Mouse (Mus musculus) olfactory bulb, adult 2 months (tissue): ENCODE results near the gene Sema3e.

Source experiments
- CTCF ChIP-seq: fragments of 200-500 bp; IDR thresholded peaks from 2 replicates; pipeline ENCODE4 v1.5.1; 2012; ENCODE audit warnings: low read depth, mild to moderate bottlenecking, low read length, moderate library complexity; ENCODE audit not compliant: insufficient read depth
- POLR2A ChIP-seq: fragments of 200-500 bp; IDR thresholded peaks from 2 replicates; pipeline ENCODE4 v1.6.1; 2012; ENCODE audit warnings: mild to moderate bottlenecking, low read depth, low read length, moderate library complexity; ENCODE audit not compliant: insufficient read depth

DNA sequence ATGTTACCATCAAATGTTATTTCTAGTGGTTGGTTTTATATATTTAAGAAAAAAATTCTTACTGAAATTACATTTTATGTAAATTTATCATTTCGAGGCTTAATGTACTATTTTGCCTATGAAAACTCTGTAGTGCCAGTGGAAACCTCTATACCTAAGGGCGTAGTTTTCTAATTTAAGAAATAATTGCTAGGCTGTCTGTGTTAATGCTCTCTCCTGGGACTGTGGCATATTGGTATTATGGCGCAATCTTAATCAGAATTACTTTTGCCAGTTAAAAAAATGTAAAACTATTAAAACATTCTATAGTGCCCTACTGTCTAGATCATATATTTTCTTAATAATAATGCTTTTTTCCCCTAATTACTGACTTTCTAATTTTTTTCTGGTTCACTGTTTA is 138.2 kb downstream of the Sema3e start:
- TF ChIP-seq CTCF: no peak
- no peak for TF ChIP-seq POLR2A
